Mouse (Mus musculus): ENCODE measurements around the gene Cxcr6. TPM values are rescaled to one million over a fixed set of nuclear protein-coding genes. Genes with fewer than 3 reads are reported as not detected.
"Not testable (repeated sequence)": the region's sequence is repeated elsewhere in the genome, so short reads cannot be mapped to it uniquely, and the experiment has no call there.

The Cxcr6 gene
- polyA plus RNA-seq, 1 experiment from 2014 or later = 0.22 TPM

GRCm38 (mm10) chr9:123768443-123768842 lies 37.8 kb upstream of the Cxcr6 start:
- Histone ChIP-seq H3K4me1 (replicated peaks; ENCODE audit: control insufficient read depth, insufficient read depth, low read length) (no peaks in the 10 kb centered on the region), H3K9ac (ENCODE audit: low read depth, low read length) (no peak overlapping the region), H3K4me2 (no peak overlapping the region), H3K36me3 (ENCODE audit: control insufficient read depth, insufficient read depth, low read length) (no peaks in the 10 kb centered on the region), H3K27me3 (replicated peaks; ENCODE audit: control insufficient read depth, insufficient read depth, low read length) (no peaks in the 10 kb centered on the region), H3K27ac (ENCODE audit: low read depth, low read length) (no peak overlapping the region), H3K4me3 (ENCODE audit: low read depth, low read length) (no peak overlapping the region), H3K9me3 (ENCODE audit: control insufficient read depth, low read length) (no peaks in the 10 kb centered on the region)
- DNase-seq (ENCODE audit: low spot score) (no peak), ATAC-seq (replicated peaks; ENCODE audit: low FRiP score) (no peak)
- WGBS = 58% methylated on average over 1 of the region's 1 CpGs

DNA sequence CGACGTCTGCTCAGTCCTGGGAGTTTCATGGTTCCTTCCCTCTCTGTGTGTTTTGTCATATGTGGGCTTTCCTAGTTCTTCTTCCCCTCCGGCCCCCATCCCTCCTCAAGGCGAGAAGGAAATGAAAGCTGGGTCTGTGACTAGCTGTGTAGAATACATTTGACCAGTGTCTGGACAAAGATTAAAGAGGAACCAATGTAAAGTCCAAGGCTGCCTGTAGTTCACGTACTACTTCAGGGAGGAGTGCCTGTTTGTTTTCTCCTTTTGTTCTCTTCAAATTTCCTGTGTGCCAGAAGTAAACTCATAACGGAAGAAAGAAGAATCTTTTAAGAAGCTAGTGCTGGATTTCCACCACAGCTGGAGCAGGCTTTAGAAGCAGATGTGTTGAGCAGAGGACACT lies 36.7 kb upstream of the Cxcr6 start:
- no peaks in the 10 kb centered on the region for H3K9me3 ChIP-seq (ENCODE audit: control insufficient read depth, low read length)
- DNase-seq (ENCODE audit: low spot score) = no peak
- H3K4me1 ChIP-seq (replicated peaks; ENCODE audit: control insufficient read depth, insufficient read depth, low read length) = no peaks in the 10 kb centered on the region
- H3K27me3 ChIP-seq (replicated peaks; ENCODE audit: control insufficient read depth, insufficient read depth, low read length) = no peaks in the 10 kb centered on the region
- no peak for ATAC-seq (replicated peaks; ENCODE audit: low FRiP score)
- no peak overlapping the region for H3K9ac ChIP-seq (ENCODE audit: low read depth, low read length)
- H3K27ac ChIP-seq (ENCODE audit: low read depth, low read length) = no peak overlapping the region
- no peak overlapping the region for H3K4me2 ChIP-seq
- H3K36me3 ChIP-seq (ENCODE audit: control insufficient read depth, insufficient read depth, low read length) = no peaks in the 10 kb centered on the region
- WGBS = 40% methylated on average over 6 of the region's 6 CpGs
- no peak overlapping the region for H3K4me3 ChIP-seq (ENCODE audit: low read depth, low read length)

DNA sequence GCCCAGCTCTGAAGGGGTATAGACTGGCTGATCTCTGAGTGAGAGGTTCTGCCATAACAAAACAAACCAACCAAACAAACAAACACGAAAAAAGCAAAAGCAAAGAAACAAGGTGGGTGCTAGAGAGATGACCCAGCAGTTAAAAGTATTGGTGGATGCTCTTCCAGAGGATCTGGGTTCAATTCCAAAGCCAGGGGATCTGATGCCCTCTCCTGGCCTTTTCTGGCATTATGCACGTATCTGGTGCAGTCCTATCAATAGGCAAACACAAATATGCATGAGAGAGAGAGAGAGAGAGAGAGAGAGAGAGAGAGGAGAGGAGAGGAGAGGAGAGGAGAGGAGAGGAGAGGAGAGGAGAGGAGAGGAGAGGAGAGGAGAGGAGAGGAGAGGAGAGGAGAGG lies 33.0 kb upstream of the Cxcr6 start:
- H3K4me1 ChIP-seq (replicated peaks; ENCODE audit: control insufficient read depth, insufficient read depth, low read length); H3K4me3 ChIP-seq (ENCODE audit: low read depth, low read length); H3K36me3 ChIP-seq (ENCODE audit: control insufficient read depth, insufficient read depth, low read length); DNase-seq (ENCODE audit: low spot score); ATAC-seq (replicated peaks; ENCODE audit: low FRiP score); H3K27me3 ChIP-seq (replicated peaks; ENCODE audit: control insufficient read depth, insufficient read depth, low read length); H3K4me2 ChIP-seq; H3K9ac ChIP-seq (ENCODE audit: low read depth, low read length); H3K27ac ChIP-seq (ENCODE audit: low read depth, low read length); H3K9me3 ChIP-seq (ENCODE audit: control insufficient read depth, low read length): not testable (repeated sequence)
- WGBS = 34% methylated on average over 2 of the region's 2 CpGs

- H3K4me3 ChIP-seq (ENCODE audit: low read depth, low read length) = no peak overlapping the region
- peaks cover 12% of the 10 kb centered on the region for H3K36me3 ChIP-seq (ENCODE audit: control insufficient read depth, insufficient read depth, low read length)
- ATAC-seq (replicated peaks; ENCODE audit: low FRiP score) (no peak), DNase-seq (ENCODE audit: low spot score) (no peak)
- 62% methylated on average over 4 of the region's 4 CpGs for WGBS
- H3K27ac ChIP-seq (ENCODE audit: low read depth, low read length) = no peak overlapping the region
- peaks cover 1% of the 10 kb centered on the region for H3K9me3 ChIP-seq (ENCODE audit: control insufficient read depth, low read length)
- H3K27me3 ChIP-seq (replicated peaks; ENCODE audit: control insufficient read depth, insufficient read depth, low read length) = no peaks in the 10 kb centered on the region
- H3K4me2 ChIP-seq = no peak overlapping the region
- no peak overlapping the region for H3K9ac ChIP-seq (ENCODE audit: low read depth, low read length)
- H3K4me1 ChIP-seq (replicated peaks; ENCODE audit: control insufficient read depth, insufficient read depth, low read length) = no peaks in the 10 kb centered on the region
These were observed 17.3 kb upstream of the Cxcr6 start for GRCm38 (mm10) chr9:123788855-123789529.

GRCm38 (mm10) chr9:123796174-123796573 lies 10.1 kb upstream of the Cxcr6 start:
- Histone ChIP-seq H3K27ac (ENCODE audit: low read depth, low read length) (no peak overlapping the region), H3K9ac (ENCODE audit: low read depth, low read length) (no peak overlapping the region), H3K27me3 (replicated peaks; ENCODE audit: control insufficient read depth, insufficient read depth, low read length) (no peaks in the 10 kb centered on the region), H3K4me1 (replicated peaks; ENCODE audit: control insufficient read depth, insufficient read depth, low read length) (no peaks in the 10 kb centered on the region), H3K36me3 (ENCODE audit: control insufficient read depth, insufficient read depth, low read length) (peaks cover 11% of the 10 kb centered on the region), H3K4me3 (ENCODE audit: low read depth, low read length) (no peak overlapping the region), H3K4me2 (no peak overlapping the region), H3K9me3 (ENCODE audit: control insufficient read depth, low read length) (no peaks in the 10 kb centered on the region)
- peak; percentile 34 for DNase-seq (ENCODE audit: low spot score)
- WGBS = 61% methylated on average over 3 of the region's 3 CpGs
- peak; percentile 43; the same call in 1 of the 2 replicates for ATAC-seq (replicated peaks; ENCODE audit: low FRiP score)

DNA sequence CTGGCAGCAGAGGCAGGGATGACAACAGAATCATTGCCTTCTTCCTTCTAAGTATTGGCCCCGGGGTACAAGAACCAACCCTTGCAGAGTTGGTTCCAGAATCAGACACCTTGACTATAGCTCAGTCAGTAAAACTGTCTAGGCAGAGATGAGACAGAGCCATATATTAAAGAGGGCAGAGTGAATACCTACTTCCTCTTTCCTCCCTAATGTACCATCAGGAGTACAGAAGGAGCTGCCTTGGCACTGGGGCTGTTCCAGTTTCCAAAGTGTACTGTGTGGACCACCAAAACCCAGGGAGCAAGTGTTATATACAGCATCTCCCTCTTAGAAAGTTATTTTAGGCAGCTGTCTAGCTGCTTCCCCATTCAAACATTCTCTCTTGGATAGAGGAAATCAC lies 4.7 kb upstream of the Cxcr6 start:
- H3K4me2 ChIP-seq = no peak overlapping the region
- no peaks in the 10 kb centered on the region; the same call in none of the 2 replicates for H3K36me3 ChIP-seq (ENCODE audit: control insufficient read depth, insufficient read depth, low read length)
- H3K4me1 ChIP-seq (replicated peaks; ENCODE audit: control insufficient read depth, insufficient read depth, low read length) = no peaks in the 10 kb centered on the region
- DNase-seq (ENCODE audit: low spot score) = no peak
- no peak overlapping the region for H3K4me3 ChIP-seq (ENCODE audit: low read depth, low read length)
- no peak overlapping the region for H3K9ac ChIP-seq (ENCODE audit: low read depth, low read length)
- no peak overlapping the region for H3K27ac ChIP-seq (ENCODE audit: low read depth, low read length)
- WGBS = 94% methylated on average over 1 of the region's 1 CpGs
- no peak for ATAC-seq (replicated peaks; ENCODE audit: low FRiP score)
- no peaks in the 10 kb centered on the region for H3K9me3 ChIP-seq (ENCODE audit: control insufficient read depth, low read length)
- H3K27me3 ChIP-seq (replicated peaks; ENCODE audit: control insufficient read depth, insufficient read depth, low read length) = no peaks in the 10 kb centered on the region

GRCm38 (mm10) chr9:123802421-123802820 lies 3.9 kb upstream of the Cxcr6 start:
- Histone ChIP-seq H3K4me2 (no peak overlapping the region), H3K9ac (ENCODE audit: low read depth, low read length) (no peak overlapping the region), H3K9me3 (ENCODE audit: control insufficient read depth, low read length) (no peaks in the 10 kb centered on the region), H3K4me3 (ENCODE audit: low read depth, low read length) (no peak overlapping the region), H3K27me3 (replicated peaks; ENCODE audit: control insufficient read depth, insufficient read depth, low read length) (no peaks in the 10 kb centered on the region), H3K27ac (ENCODE audit: low read depth, low read length) (no peak overlapping the region), H3K36me3 (ENCODE audit: control insufficient read depth, insufficient read depth, low read length) (no peaks in the 10 kb centered on the region; the same call in none of the 2 replicates), H3K4me1 (replicated peaks; ENCODE audit: control insufficient read depth, insufficient read depth, low read length) (no peaks in the 10 kb centered on the region)
- no peak for ATAC-seq (replicated peaks; ENCODE audit: low FRiP score)
- DNase-seq (ENCODE audit: low spot score) = no peak
- WGBS = 84% methylated on average over 2 of the region's 2 CpGs

DNA sequence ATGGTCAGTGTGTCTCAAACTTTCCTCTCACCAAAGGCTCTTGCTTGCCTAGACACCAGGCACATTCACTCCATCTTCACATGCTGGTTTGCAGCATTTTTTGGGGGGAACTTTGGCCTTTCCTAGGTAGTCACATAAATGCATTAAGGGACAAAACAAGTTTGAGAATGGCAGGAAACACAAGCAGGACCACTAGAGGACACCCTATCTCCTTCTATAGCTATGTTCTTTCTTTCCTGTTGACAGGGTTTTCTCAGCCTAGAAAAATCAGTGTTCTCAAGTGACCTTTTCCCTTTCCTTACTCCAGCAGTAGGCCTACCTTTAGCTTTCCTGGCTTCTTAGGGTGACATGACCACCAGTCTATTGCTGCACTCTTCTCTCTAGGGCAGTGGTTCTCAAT lies 3.4 kb upstream of the Cxcr6 start:
- ATAC-seq (replicated peaks; ENCODE audit: low FRiP score) (no peak), DNase-seq (ENCODE audit: low spot score) (no peak)
- Histone ChIP-seq H3K9ac (ENCODE audit: low read depth, low read length) (no peak overlapping the region), H3K4me2 (no peak overlapping the region), H3K9me3 (ENCODE audit: control insufficient read depth, low read length) (no peaks in the 10 kb centered on the region), H3K4me1 (replicated peaks; ENCODE audit: control insufficient read depth, insufficient read depth, low read length) (no peaks in the 10 kb centered on the region), H3K36me3 (ENCODE audit: control insufficient read depth, insufficient read depth, low read length) (no peaks in the 10 kb centered on the region; the same call in none of the 2 replicates), H3K27ac (ENCODE audit: low read depth, low read length) (no peak overlapping the region), H3K27me3 (replicated peaks; ENCODE audit: control insufficient read depth, insufficient read depth, low read length) (no peaks in the 10 kb centered on the region), H3K4me3 (ENCODE audit: low read depth, low read length) (no peak overlapping the region)

DNA sequence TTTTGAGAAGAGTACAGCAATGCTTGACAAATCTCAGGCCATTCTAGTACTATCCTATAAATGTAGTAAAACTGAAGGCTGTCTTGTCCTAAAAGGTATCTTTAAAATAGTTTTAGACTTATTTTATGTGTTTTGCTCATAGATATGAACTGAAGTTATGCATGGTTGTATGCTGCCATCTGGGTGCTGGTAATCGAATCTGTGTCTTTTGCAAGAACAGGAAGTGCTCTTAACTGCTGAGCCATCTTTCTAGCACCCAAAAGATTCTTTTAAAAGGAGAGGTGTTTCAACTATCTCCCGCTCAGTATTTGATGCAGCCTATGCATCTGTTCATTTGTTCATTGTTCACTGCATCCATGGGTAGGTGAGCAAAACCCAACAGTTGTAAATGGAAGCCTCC lies 1.0 kb upstream of the Cxcr6 start:
- Histone ChIP-seq H3K4me3 (ENCODE audit: low read depth, low read length) (no peak overlapping the region), H3K36me3 (ENCODE audit: control insufficient read depth, insufficient read depth, low read length) (no peaks in the 10 kb centered on the region; the same call in none of the 2 replicates), H3K27ac (ENCODE audit: low read depth, low read length) (no peak overlapping the region), H3K27me3 (replicated peaks; ENCODE audit: control insufficient read depth, insufficient read depth, low read length) (no peaks in the 10 kb centered on the region), H3K9me3 (ENCODE audit: control insufficient read depth, low read length) (no peaks in the 10 kb centered on the region), H3K9ac (ENCODE audit: low read depth, low read length) (no peak overlapping the region), H3K4me1 (replicated peaks; ENCODE audit: control insufficient read depth, insufficient read depth, low read length) (no peaks in the 10 kb centered on the region), H3K4me2 (no peak overlapping the region)
- DNase-seq (ENCODE audit: low spot score) (no peak), ATAC-seq (replicated peaks; ENCODE audit: low FRiP score) (no peak)
- WGBS = 91% methylated on average over 2 of the region's 2 CpGs
